Mouse (Mus musculus): ENCODE results near the gene Colec11.

- no peak for TF ChIP-seq POLR2A (IDR thresholded peaks at IDR 0.05; ENCODE audit: borderline replicate concordance, extremely low read depth, low read depth, low read length)
- TF ChIP-seq CTCF (IDR thresholded peaks at IDR 0.05; ENCODE audit: insufficient read depth, low read length) = no peak
Measured at GRCm38 (mm10) chr12:28627092-28627491, 3.9 kb upstream of the Colec11 start.

All from lung, adult 2 months (tissue).